Mouse (Mus musculus) liver, postnatal 0 days (tissue): Measurements from ENCODE around the gene Klhl8.
A peak's percentile ranks its signal among the peaks of the same experiment; 100 is the strongest.

Experiments used
- CTCF ChIP-seq: sonication (generic); IDR thresholded peaks from 2 replicates; pipeline ENCODE4 v1.5.1; 2016; ENCODE audit warnings: antibody characterized with exemption, low read depth
- EP300 ChIP-seq: IDR thresholded peaks from 2 replicates; pipeline ENCODE4 v1.6.1; 2016; ENCODE audit warnings: antibody characterized with exemption, low read depth, mild to moderate bottlenecking

GRCm38 (mm10) chr5:103927429-103928195, 16.6 kb upstream of the Klhl8 start:
- peak; percentile 92 for TF ChIP-seq CTCF
- TF ChIP-seq EP300, result no peak
